Mouse (Mus musculus) limb, embryonic 11.5 days (tissue): Measurements from ENCODE around the gene Pde1c. TPM values are rescaled to one million over a fixed set of nuclear protein-coding genes. Genes with fewer than 3 reads are reported as not detected.

Experiments used
- ATAC-seq: fragments of 200-750 bp; cut with Nextera tagmentation; 2 replicates; pipeline ENCODE4 v1.8.0; 2017; ENCODE audit warnings: low read depth; ENCODE audit not compliant: insufficient number of reproducible peaks, low FRiP score, low TSS enrichment
- DNase-seq: peaks from one replicate; pipeline ENCODE4 v3.0.0-alpha.2; 2015; ENCODE audit warnings: low spot score
- H3K27ac ChIP-seq: fragments of 300-500 bp; sonication (generic); replicated peaks from 2 replicates; pipeline ENCODE4 v1.5.1; 2014; ENCODE audit warnings: low read depth, mild to moderate bottlenecking, low read length
- H3K27me3 ChIP-seq: fragments of 300-500 bp; sonication (generic); 2 replicates; pipeline ENCODE4 v1.6.1; 2014; ENCODE audit warnings: mild to moderate bottlenecking, low read length, mixed read lengths; ENCODE audit not compliant: control insufficient read depth, insufficient read depth
- H3K36me3 ChIP-seq: fragments of 300-500 bp; sonication (generic); 2 replicates; pipeline ENCODE4 v1.6.1; 2014; ENCODE audit warnings: mild to moderate bottlenecking, low read length, moderate library complexity, mixed read lengths; ENCODE audit not compliant: control insufficient read depth, insufficient read depth
- H3K4me1 ChIP-seq: fragments of 300-500 bp; sonication (generic); 2 replicates; pipeline ENCODE4 v1.6.1; 2014; ENCODE audit warnings: low read length, mixed read lengths; ENCODE audit not compliant: control insufficient read depth, insufficient read depth
- H3K4me2 ChIP-seq: fragments of 300-500 bp; sonication (generic); 2 replicates; pipeline ENCODE4 v1.6.1; 2014; ENCODE audit warnings: low read depth, mild to moderate bottlenecking, moderate library complexity; ENCODE audit not compliant: severe bottlenecking
- H3K4me3 ChIP-seq: fragments of 300-500 bp; sonication (generic); 2 replicates; pipeline ENCODE4 v1.5.1; 2014; ENCODE audit warnings: low read depth, low read length
- H3K9ac ChIP-seq: fragments of 300-500 bp; sonication (generic); 2 replicates; pipeline ENCODE4 v1.6.1; 2014; ENCODE audit warnings: mild to moderate bottlenecking, low read length
- H3K9me3 ChIP-seq: fragments of 300-500 bp; sonication (generic); 2 replicates; pipeline ENCODE4 v1.6.1; 2016; ENCODE audit warnings: low read length; ENCODE audit not compliant: control insufficient read depth
- WGBS: fragments of 180-500 bp; shearing (Covaris S2); extraction: QIAGEN DNeasy Blood & Tissue Kit; methylation state at CpG from one replicate; pipeline ENCODE4 v1.1.7; 2014; 5-methylcytosine and 5-hydroxymethylcytosine counted together
- polyA plus RNA-seq: library from polyadenylated mRNA; unstranded; fragments of >200 nt; fragmentation: Nextera tagmentation; extraction: Ambion mirVana; gene quantifications from 2 replicates; pipeline ENCODE4 v1.2.1, GENCODE M21; 2014

Pde1c gene
- polyA plus RNA-seq, 1 experiment from 2014 or later = 1.7 TPM

DNA sequence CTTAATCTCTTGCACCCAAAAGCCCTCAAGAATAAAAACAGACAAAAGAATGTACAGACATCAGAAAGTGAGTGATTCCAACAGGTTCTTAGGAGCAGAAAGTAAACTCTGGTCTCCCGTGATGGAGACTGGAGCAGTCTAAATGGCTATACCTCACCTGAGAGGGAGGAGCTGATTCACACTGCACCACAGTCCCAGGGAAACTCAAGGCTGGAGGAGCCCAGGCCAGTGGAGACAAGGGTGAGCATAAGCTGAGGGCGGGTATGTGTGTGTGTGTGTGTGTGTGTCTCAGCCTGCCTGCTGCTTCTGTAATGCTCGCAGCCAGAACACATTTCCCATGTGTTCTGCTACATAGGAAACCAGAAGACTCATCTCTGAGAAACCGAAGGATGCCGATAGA is 179.7 kb downstream of the Pde1c start:
- 77% methylated on average over 5 of the region's 5 CpGs for WGBS
- no peak overlapping the region for H3K4me2 ChIP-seq
- no peak overlapping the region for H3K27ac ChIP-seq
- H3K9ac ChIP-seq = no peak overlapping the region
- H3K27me3 ChIP-seq = no peaks in the 10 kb centered on the region
- H3K36me3 ChIP-seq = no peaks in the 10 kb centered on the region
- H3K4me1 ChIP-seq = no peaks in the 10 kb centered on the region
- no peak overlapping the region for H3K4me3 ChIP-seq
- DNase-seq (no peak), ATAC-seq (no peak)
- H3K9me3 ChIP-seq = no peaks in the 10 kb centered on the region

DNA sequence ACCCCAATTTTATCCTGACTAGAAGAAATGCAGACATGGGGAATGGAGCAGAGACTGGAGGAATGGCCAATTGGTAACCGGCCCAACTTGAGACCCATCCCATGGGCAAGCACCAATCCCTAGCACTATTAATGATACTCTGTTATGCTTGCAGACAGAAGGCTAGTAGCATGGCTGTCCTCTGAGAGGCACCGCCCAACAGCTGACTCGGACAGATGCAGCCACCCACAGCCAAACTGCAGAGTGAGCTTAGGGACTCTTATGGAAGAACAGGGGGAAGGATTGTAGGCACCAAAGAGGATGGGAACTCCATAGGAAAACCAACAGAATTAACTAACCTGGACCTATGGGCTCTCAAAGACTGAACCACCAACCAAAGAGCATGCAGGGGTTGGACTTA is 192.5 kb downstream of the Pde1c start:
- H3K36me3 ChIP-seq = no peaks in the 10 kb centered on the region
- no peak overlapping the region for H3K4me3 ChIP-seq
- 82% methylated on average over 3 of the region's 3 CpGs for WGBS
- H3K9ac ChIP-seq = no peak overlapping the region
- H3K4me2 ChIP-seq = no peak overlapping the region
- no peaks in the 10 kb centered on the region for H3K27me3 ChIP-seq
- no peaks in the 10 kb centered on the region for H3K4me1 ChIP-seq
- ATAC-seq (no peak), DNase-seq (no peak)
- H3K9me3 ChIP-seq = no peaks in the 10 kb centered on the region
- no peak overlapping the region for H3K27ac ChIP-seq

DNA sequence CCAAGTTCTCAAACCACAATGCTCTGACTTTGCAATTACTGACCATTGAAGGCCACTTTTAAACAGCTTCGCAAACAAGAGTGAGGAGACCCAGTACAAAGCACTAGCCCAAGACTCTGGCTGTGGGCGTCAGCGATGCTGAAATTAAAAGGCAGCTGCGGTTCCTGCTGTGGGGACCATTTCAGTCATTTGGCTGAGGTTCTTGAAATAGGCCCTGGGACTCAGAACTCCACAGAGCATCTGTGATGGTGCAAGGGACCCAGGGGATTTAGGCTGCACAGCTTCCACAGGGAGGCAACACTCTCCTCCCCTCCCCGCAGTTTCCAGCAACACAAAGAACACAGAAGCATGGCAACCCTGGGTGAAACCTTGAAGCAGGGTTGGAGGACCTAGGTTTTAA is 194.7 kb downstream of the Pde1c start:
- Histone ChIP-seq H3K27ac (no peak overlapping the region), H3K9ac (no peak overlapping the region), H3K27me3 (no peaks in the 10 kb centered on the region), H3K4me2 (no peak overlapping the region), H3K4me3 (no peak overlapping the region), H3K9me3 (no peaks in the 10 kb centered on the region), H3K36me3 (no peaks in the 10 kb centered on the region), H3K4me1 (no peaks in the 10 kb centered on the region)
- DNase-seq (no peak), ATAC-seq (no peak)
- WGBS = 92% methylated on average over 5 of the region's 5 CpGs

DNA sequence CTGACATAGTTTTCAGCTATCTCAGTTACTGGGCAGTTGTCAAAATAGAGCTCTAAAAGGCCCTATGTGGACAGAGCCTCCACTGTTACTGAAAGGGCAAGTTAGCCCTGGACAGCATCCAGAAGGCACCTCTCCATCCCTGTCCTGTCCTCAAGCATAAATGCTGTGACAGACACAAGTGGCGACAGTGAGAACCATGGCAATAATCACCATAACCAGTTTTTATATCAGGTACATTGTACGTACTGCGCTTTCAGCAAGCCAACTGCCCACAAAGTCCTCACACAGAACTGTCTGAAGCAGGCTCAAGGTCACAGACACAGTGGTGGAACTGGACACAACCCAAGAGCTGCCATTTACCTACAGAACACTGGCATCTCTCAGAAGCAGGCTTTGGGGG is 195.2 kb downstream of the Pde1c start:
- no peak for ATAC-seq
- Histone ChIP-seq H3K27me3 (no peaks in the 10 kb centered on the region), H3K27ac (no peak overlapping the region), H3K4me2 (no peak overlapping the region), H3K4me1 (no peaks in the 10 kb centered on the region), H3K9me3 (no peaks in the 10 kb centered on the region), H3K4me3 (no peak overlapping the region), H3K9ac (no peak overlapping the region), H3K36me3 (no peaks in the 10 kb centered on the region)
- no peak for DNase-seq
- 92% methylated on average over 3 of the region's 3 CpGs for WGBS

DNA sequence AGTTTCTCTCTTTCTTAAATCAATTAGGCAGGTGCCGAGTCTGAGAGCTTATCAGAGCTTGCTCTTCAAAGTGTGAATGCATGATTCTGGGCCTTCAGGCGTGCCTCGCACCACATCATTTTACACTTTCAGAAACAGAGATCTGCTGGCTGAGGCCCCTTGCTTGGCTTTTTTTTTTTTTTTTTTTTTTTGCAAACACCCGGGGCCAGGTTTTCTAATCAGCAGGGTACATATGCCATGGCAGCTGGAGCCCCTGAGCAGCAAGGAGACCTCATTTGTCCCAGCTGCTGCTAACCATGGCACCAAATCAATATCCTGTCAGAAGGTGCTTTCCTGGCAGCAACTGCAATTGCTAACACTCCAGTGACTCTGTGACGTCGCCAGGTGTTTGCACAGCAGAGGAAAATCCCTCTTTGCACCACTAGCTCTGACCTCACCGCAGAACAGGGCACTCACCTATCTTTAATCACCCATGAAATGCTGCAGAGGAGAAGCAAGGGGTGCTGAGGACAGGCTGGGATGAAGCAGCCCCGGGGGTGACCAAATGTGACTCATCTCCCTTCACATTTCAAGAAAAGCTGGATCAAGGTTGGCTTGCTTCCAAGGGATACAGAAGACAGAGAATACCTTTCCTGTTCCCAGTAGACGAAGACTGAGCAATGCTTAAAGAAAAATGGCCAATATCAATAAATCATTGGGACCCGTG is 195.7 kb downstream of the Pde1c start:
- Histone ChIP-seq H3K4me3 (no peak overlapping the region), H3K4me1 (no peaks in the 10 kb centered on the region), H3K27ac (no peak overlapping the region), H3K36me3 (no peaks in the 10 kb centered on the region), H3K27me3 (no peaks in the 10 kb centered on the region), H3K4me2 (no peak overlapping the region), H3K9me3 (no peaks in the 10 kb centered on the region), H3K9ac (no peak overlapping the region)
- 56% methylated on average over 10 of the region's 10 CpGs for WGBS
- 0 out of 2 replicates have a peak, but pooled peaks have one; percentile 35 for ATAC-seq
- no peak for DNase-seq

DNA sequence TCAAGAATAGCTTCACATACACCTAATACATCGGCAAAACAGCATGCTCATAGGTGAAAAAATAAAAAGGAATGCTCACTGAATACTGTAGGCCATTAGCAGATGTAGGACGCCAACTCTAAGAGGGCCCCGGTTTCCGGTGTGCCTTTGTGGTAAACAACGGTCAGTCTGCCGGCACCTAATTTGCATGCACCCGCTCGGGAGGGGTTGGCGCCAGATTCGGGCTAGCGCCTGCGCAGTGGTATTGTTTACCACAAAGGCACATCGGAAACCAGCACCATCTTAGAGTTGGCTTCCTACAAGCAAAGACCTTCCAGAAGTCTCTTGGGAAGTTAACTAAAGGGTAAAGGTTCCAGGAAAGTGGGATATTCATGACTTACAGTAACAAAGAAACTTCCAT is 199.4 kb downstream of the Pde1c start:
- Histone ChIP-seq H3K36me3 (no peaks in the 10 kb centered on the region), H3K9me3 (no peaks in the 10 kb centered on the region), H3K4me1 (no peaks in the 10 kb centered on the region), H3K9ac (no peak overlapping the region), H3K4me3 (no peak overlapping the region), H3K4me2 (no peak overlapping the region), H3K27me3 (no peaks in the 10 kb centered on the region), H3K27ac (no peak overlapping the region)
- 78% methylated on average over 13 of the region's 13 CpGs for WGBS
- ATAC-seq (no peak), DNase-seq (no peak)

DNA sequence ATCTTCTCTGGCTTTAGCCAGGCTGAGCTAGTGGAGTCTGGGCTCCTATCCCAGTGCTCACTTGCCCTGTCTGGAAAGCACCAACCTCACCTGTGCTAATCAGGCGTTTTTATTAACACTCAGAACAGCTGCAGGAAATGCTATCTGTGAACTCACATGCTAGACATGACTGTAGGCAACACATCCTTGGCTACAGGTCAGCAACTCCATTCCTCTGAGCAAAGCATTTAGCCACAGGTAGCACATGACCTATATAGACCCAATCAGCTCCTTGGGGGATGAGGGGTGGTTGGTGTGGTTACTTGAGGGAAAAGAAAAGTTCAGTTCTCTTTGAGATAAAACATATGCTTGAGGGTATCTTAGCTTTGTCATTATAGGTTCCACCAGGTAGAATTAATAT is 200.8 kb downstream of the Pde1c start:
- H3K4me2 ChIP-seq = no peak overlapping the region
- WGBS = 55% methylated on average over 1 of the region's 1 CpGs
- no peaks in the 10 kb centered on the region for H3K36me3 ChIP-seq
- no peak overlapping the region for H3K4me3 ChIP-seq
- no peak overlapping the region for H3K9ac ChIP-seq
- peaks cover 4% of the 10 kb centered on the region; the same call in 1 of the 2 replicates for H3K27me3 ChIP-seq
- DNase-seq (no peak), ATAC-seq (no peak)
- H3K27ac ChIP-seq = no peak overlapping the region
- H3K4me1 ChIP-seq = no peaks in the 10 kb centered on the region
- no peaks in the 10 kb centered on the region for H3K9me3 ChIP-seq

DNA sequence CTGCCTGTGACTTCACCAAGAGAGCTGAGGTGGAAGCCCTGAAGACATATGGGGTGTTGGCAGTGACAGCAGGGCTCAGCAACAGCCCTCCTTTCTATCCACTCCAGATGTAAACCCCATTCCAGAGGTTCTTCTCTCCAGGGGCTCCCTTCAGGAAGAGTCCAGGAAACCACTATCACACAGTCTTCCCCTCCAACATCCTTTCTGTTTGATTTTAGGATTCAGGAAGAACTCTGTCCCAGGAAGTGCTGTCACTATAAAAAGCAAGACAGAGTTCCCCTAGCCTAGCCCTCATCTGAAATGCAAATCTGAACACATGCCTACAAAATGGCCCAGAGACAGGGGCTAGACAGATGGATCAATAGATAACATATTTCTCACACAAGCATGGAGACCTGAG is 201.6 kb downstream of the Pde1c start:
- Histone ChIP-seq H3K36me3 (no peaks in the 10 kb centered on the region), H3K9me3 (no peaks in the 10 kb centered on the region), H3K4me1 (no peaks in the 10 kb centered on the region), H3K4me2 (no peak overlapping the region), H3K9ac (no peak overlapping the region), H3K4me3 (no peak overlapping the region), H3K27ac (no peak overlapping the region), H3K27me3 (peaks cover 6% of the 10 kb centered on the region)
- no peak for ATAC-seq
- no peak for DNase-seq

DNA sequence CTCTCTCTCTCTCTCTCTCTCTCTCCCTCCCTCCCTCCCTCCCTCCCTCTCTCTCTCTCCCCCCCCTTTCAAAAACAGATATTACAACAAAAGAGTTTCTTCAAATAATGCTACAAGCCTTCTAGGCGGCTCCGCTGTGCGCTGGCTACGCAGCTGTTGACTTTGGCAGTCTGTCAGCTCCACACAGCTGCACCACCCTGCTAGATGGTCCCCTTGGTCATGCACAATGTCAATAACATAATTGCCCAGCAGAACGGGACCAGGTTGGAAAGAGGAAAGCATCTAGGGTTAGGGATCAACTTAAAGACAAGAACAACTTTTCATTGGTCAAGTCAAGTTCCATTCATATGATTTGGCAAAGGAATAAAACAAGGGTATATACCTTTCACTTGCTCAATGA is 206.3 kb downstream of the Pde1c start:
- H3K4me2 ChIP-seq = no peak overlapping the region
- H3K4me1 ChIP-seq = peaks cover 2% of the 10 kb centered on the region; the same call in 1 of the 2 replicates
- H3K9ac ChIP-seq = no peak overlapping the region
- H3K4me3 ChIP-seq = no peak overlapping the region
- 14% methylated on average over 5 of the region's 5 CpGs for WGBS
- ATAC-seq = no peak
- no peak for DNase-seq
- no peaks in the 10 kb centered on the region for H3K9me3 ChIP-seq
- H3K36me3 ChIP-seq = no peaks in the 10 kb centered on the region
- H3K27me3 ChIP-seq = peaks cover 14% of the 10 kb centered on the region
- no peak overlapping the region for H3K27ac ChIP-seq
